Mouse (Mus musculus) right cerebral cortex, postnatal 25 days (tissue): ENCODE data around the gene Nr3c2.

Experiments used
- DNase-seq: peaks from one replicate; pipeline ENCODE4 v3.0.0; 2022

Nr3c2 gene

GRCm38 (mm10) chr8:77082687-77083086 lies 183.4 kb downstream of the Nr3c2 start:
- no peak for DNase-seq

- peak; percentile 10 for DNase-seq
Observed at GRCm38 (mm10) chr8:77086036-77086435, 186.8 kb downstream of the Nr3c2 start.

DNA sequence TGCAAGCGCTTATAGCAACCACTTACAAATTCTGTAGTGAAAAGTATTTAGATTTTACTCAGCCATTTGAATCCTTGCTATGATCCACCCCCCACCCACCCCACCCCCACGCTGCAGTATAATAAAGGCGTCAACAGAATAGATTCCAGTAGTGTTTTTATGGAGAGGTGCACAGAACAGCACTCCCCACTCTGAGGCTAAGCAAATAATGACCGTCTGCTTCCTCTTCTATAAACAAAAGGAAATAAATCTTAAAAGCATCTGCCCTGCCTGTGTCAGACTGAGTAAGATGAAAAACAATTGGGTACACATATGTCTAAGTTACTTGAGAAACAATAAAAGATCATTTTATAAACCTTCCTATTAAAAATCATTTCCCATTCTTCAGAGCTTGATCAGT lies 197.5 kb downstream of the Nr3c2 start:
- DNase-seq: no peak

DNA sequence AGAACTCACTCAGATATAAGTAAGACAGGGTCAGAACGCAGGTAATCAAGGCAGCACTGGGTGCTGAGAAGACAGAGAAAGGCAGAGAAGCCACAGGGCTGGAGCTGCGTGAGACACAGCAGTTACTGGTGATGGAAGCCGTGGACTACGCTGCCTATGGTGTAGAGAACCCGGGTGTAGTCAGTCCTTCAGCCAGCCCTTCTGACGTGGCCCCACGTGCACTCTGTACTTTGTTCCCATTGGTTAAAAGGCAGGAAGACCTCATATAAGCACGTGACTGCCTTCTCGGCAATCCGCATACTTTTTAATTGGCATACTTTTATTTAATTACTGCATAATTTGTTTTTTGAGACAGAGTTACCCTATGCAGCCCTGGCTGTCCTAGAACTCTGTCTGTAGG lies 198.9 kb downstream of the Nr3c2 start:
- DNase-seq: no peak

DNA sequence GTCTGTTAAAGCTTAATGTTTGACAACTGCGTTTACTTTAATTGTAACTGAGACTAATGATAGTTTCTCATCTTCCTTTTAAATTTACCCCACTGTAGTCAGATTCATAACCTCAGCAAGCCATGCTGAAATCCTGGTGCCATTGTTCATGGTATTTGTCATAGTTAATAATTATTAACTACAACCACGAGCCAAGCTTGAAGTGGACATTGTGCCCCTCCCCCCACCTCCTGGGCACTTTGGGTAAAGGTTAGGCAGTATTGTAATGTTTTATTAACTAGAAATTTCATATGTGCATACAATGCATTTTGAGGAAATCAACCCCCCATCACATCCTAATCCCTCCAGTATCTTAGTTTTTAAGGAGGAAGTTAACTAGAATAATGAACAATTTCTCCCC lies 201.1 kb downstream of the Nr3c2 start:
- DNase-seq: no peak

DNA sequence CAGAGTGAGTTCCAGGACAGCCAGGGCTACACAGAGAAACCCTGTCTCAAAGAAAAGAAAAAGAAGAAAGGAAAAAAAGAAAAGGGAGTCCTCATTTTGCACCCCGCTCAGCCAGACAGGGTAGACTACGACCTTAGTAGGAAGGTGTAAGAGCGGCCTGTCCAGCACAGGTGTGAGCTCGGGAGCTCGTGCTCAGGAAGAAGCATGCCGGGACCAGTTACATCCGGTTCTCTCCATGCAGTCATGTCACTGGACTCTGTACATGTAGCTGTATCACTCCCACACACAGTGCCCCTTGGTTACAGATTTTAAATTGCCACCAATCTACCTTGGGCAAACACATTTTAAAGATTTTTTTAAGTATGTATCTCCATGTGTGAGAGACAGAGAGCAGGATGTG lies 203.6 kb downstream of the Nr3c2 start:
- DNase-seq: no peak

GRCm38 (mm10) chr8:77112719-77113118 lies 213.5 kb downstream of the Nr3c2 start:
- DNase-seq: no peak

- DNase-seq: peak; percentile 14
Observed at GRCm38 (mm10) chr8:77114769-77115168, 215.5 kb downstream of the Nr3c2 start.

GRCm38 (mm10) chr8:77116419-77117079 lies 217.3 kb downstream of the Nr3c2 start:
- DNase-seq: no peak

- no peak for DNase-seq
Observed at GRCm38 (mm10) chr8:77120810-77121570, 221.7 kb downstream of the Nr3c2 start.

DNA sequence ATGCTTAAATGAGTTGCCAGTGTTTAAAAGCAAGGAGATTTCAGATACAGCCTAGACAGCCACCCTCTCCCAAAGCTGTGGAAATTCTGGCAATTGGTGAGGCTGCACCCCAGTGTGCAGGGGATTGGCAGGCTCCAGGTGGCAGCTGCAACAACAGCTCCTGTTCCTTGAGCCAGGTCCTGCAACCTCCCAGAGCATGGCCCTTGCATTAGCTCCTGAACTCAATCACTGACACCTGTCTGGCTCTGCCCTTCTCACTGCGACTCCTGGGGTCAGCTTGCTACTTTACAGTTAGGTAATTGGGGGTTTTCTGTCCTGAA lies 222.3 kb downstream of the Nr3c2 start:
- no peak for DNase-seq

- no peak for DNase-seq
Observed at GRCm38 (mm10) chr8:77122300-77122699, 223.1 kb downstream of the Nr3c2 start.

GRCm38 (mm10) chr8:77125777-77126176 lies 226.5 kb downstream of the Nr3c2 start:
- DNase-seq: no peak

DNA sequence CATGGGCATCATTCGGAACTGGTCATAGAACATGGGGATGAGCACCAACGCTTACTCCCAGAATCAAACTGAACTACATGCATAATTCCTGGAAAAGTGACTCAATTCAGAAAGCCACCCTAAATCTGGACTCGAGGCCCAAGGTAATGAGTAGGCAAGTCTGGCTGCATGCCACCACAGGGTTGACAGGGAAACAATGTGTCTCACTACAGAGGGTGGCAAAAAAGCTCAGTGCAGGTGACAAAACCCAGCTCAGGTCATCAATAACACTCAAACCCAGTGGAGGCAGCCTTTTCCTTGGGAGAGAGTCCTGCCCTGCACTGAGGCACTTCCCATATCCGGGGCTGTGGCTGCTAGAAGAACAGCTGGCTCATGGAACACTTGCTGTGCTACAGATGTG lies 228.8 kb downstream of the Nr3c2 start:
- DNase-seq: no peak

GRCm38 (mm10) chr8:77132903-77133637 lies 233.8 kb downstream of the Nr3c2 start:
- DNase-seq: peak; percentile 21

DNA sequence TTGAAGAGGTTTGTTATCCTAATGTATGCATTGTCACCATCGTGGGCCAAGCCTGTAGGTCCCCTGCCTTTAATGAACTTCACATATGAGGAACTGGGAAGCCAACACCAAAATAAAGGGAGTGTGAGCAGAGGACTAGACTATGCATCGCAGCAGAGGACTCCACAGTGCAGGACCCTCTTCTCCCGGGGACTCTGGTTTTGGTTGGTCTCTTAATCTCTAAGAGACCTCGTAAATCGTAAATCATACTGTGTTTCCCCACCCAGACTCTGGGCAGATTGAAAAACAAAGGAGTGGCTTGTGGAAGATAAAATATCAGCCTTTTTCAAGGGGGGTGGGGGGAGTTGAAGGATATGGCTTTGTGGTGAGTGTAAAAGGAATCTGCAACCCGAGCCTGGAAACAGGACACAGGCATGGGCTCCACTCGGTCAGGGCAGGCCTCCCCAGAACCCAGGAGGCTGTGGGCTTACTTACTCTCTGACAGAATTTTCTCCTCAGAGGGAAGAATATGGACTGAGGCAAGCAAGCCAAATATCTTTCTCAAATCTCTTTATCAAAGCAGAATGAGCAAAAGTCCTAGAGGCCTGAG lies 234.6 kb downstream of the Nr3c2 start:
- DNase-seq: no peak

DNA sequence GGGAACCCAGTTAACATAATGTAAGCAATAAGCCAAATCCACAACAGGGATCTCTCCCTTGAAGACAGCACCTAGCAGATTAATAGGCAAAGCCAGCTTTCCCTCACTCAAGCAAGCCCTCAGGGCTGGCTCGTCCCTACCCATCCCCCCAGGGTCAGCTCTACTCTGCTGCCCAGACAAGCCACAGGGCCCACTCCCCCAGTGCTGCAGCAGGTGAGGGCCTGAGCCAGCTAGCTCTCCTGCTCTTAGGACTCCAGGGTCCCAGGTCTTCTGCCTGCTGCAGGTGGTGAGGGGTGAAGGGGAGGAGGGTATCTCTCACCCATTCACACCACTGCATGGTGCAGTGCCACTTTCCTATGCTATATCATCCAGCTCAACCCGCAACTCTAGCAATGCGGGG lies 246.0 kb downstream of the Nr3c2 start:
- no peak for DNase-seq

GRCm38 (mm10) chr8:77154496-77154895 lies 255.3 kb downstream of the Nr3c2 start:
- no peak for DNase-seq

DNA sequence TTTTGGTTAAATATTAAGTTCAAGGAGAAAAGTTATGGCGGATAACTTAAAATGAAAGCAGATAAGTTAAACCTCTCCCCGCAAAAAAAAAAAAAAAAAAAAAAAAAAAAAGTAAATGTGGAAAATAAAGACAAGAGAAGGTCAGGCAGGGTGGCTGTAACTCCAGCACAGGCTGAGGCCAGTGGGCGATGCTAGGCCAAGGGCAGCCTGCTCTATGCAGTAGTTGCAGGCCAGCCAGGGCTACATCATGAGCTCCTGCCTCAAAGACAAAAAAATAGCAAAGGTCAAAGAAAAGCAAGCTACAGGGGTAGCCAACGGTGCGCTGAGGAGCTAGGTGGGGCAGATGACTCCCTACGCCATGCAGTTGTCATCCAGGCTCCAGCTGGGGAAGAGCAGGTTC lies 270.1 kb downstream of the Nr3c2 start:
- DNase-seq: no peak

GRCm38 (mm10) chr8:77169757-77170438 lies 270.7 kb downstream of the Nr3c2 start:
- DNase-seq: no peak

GRCm38 (mm10) chr8:77170439-77170759 lies 271.2 kb downstream of the Nr3c2 start:
- no peak for DNase-seq

DNA sequence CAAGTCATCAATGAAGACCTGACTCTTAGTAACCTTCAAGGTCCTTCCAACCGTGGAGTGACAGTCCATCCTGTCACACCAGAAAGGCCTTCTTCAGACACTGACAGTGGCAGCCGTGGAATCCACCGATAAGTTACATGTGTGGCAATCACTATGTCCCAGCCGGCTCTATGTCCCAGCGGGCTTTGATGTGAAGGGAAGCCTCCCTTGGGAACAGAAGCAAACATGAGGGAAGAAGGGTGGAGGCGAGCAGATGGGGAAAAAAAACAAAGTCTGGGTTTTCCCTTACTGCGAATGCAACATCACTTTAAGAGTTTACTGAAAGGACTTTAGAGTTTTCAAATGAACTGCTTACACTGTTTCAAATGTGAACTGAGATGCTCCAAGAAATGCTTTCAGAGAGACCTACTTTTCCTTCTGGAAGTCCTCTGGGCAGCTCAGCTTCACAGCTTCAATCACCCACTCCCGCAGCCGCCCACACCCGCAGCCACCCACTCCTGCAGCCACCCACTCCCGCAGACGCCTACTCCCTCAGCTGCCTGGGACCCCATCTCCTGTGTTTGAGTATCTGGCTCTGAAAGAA lies 273.9 kb downstream of the Nr3c2 start:
- no peak for DNase-seq

- DNase-seq: no peak
Observed at GRCm38 (mm10) chr8:77173736-77174135, 274.5 kb downstream of the Nr3c2 start.
